8 mouse cellular contexts compared by ENCODE assay signal in the genomic region with DNA sequence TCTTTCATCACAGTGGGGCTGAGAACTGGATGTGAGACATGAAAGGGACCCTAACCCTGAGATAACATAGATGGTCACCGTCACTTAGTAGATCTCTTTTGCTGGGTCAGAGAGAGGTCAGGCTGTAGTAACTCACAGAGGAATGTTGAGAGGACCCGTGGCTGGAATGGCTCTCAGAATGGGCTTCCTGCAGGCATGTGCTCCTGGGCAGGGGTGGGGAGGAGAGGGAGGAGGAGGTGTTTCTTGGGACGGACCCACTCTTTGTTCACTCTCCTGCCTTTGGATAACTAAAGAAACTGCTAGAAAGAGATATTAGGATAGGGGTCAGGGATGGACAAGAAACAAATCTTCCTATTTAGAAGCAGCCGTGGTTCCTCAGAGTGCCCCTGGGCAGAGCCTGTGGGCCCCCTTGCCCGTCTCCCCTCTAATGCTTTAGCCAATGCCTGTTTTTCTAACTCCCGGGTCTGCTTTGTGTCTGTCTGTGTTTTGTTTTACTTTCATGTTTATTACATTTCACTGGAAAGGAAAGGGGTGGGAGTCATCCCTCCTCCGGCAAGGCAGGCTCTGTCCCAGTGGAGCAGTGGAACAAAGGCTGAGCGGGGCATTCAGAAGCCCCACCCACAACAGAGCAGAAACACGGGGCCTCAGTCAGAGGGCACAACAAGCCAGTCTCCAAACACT. TPM values are rescaled to one million over a fixed set of nuclear protein-coding genes. Genes with fewer than 3 reads are reported as not detected.
DNase-seq lines count a peak whose midpoint lies in the region; ATAC-seq and TF ChIP-seq lines count a peak whose summit lies in the region.

No protein-coding gene starts in this region.

- TF ChIP-seq POLR2A in kidney, adult 2 months (IDR thresholded peaks at IDR 0.05; ENCODE audit: low read depth, low read length) = no peak

- H3K36me3 ChIP-seq in heart, embryonic 10.5 days = 0 out of 2 replicates have a peak, but pooled peaks cover 2% of the 10 kb centered on the region
- no peaks in the 10 kb centered on the region for H3K36me3 ChIP-seq in kidney, adult 2 months (ENCODE audit: control insufficient read depth, insufficient read depth, low read length)

- peak overlapping the region; percentile 8; the same call in 1 of the 2 replicates for H3K4me3 ChIP-seq in layer of hippocampus, adult 2 months
- H3K4me3 ChIP-seq in heart, embryonic 10.5 days = peak overlapping the region; percentile 43
- H3K4me3 ChIP-seq in kidney, adult 2 months (ENCODE audit: insufficient read depth, low read depth, low read length) = no peak overlapping the region

- TF ChIP-seq CTCF in layer of hippocampus, adult 2 months (conservative IDR thresholded peaks at IDR 0.05) = no peak
- no peak for TF ChIP-seq CTCF in kidney, adult 2 months (conservative IDR thresholded peaks at IDR 0.05; ENCODE audit: insufficient read depth, insufficient read length, low read depth, low read length)

- H3K27ac ChIP-seq in layer of hippocampus, adult 2 months = 0 out of 2 replicates have a peak overlapping the region, but pooled peaks have one; percentile 48
- peak overlapping the region; percentile 90 for H3K27ac ChIP-seq in heart, embryonic 10.5 days
- H3K27ac ChIP-seq in kidney, adult 2 months (ENCODE audit: insufficient read depth, low read depth, low read length) = peak overlapping the region; percentile 21

- DNase-seq in layer of hippocampus, adult 2 months (ENCODE audit: low spot score in 2 of 2) = no peak
- DNase-seq in layer of hippocampus, adult 11-12 months (ENCODE audit: low spot score) = no peak
- peak; percentile 92 for DNase-seq in heart, embryonic 10.5 days (ENCODE audit: low spot score)
- peak; percentile 69 for DNase-seq in kidney, adult 2 months
- DNase-seq in lung, postnatal 10 days = peak; percentile 83
- peak; percentile 55 for DNase-seq in yolk sac, embryonic 10.5 days (ENCODE audit: low spot score)
- no peak for DNase-seq in left cerebral cortex, adult 11 months (ENCODE audit: low spot score)

- H3K4me1 ChIP-seq in heart, embryonic 10.5 days = peaks cover 78% of the 10 kb centered on the region
- 0 out of 2 replicates have a peak, but pooled peaks cover 7% of the 10 kb centered on the region for H3K4me1 ChIP-seq in kidney, adult 2 months (ENCODE audit: control insufficient read depth, insufficient read depth, low read length)

- no peaks in the 10 kb centered on the region for H3K27me3 ChIP-seq in heart, embryonic 10.5 days (ENCODE audit: insufficient read depth, poor library complexity, severe bottlenecking)
- H3K27me3 ChIP-seq in kidney, adult 2 months (replicated peaks; ENCODE audit: control insufficient read depth, insufficient read depth, low read length) = no peaks in the 10 kb centered on the region

- no peaks in the 10 kb centered on the region for H3K9me3 ChIP-seq in heart, embryonic 10.5 days

- WGBS in heart, embryonic 10.5 days = 7% methylated on average over 9 of the region's 9 CpGs
- WGBS in kidney, adult 2 months = 24% methylated on average over 9 of the region's 9 CpGs

- no peak for ATAC-seq in cerebellum, adult (ENCODE audit: insufficient number of reproducible peaks, low FRiP score, low TSS enrichment)

RNA-seq across cellular contexts. Expression of gene Ppp2r5a, which starts 58.9 kb away (rescaled TPM):
- total RNA-seq in layer of hippocampus, adult 2 months (2021) = 10 to 100 TPM; 68.6 to 73.2 TPM
- polyA plus RNA-seq in heart, embryonic 10.5 days (2016; fragmentation: Nextera tagmentation; extraction: Ambion mirVana) = 21.8 and 27.6 TPM in 2 replicates
- polyA plus RNA-seq in kidney, adult 2 months (2012; rRNA removed) = 69.6 and 73.2 TPM in 2 replicates

Comparison
In these comparisons a context has a peak if more than half of its experiments do, and no peak if none do; other contexts are left out.
1. DNase-seq: peak in heart, embryonic 10.5 days (single experiment), kidney, adult 2 months (single experiment), lung, postnatal 10 days (single experiment) and yolk sac, embryonic 10.5 days (single experiment); none in layer of hippocampus, adult 2 months (0 of 2), layer of hippocampus, adult 11-12 months (single experiment) and left cerebral cortex, adult 11 months (single experiment).
2. H3K27ac ChIP-seq: peak in every context shown above with its lines; median percentile 90 in heart, embryonic 10.5 days; 48 in layer of hippocampus, adult 2 months; 21 in kidney, adult 2 months.